ENCODE assay signal across 8 mouse cellular contexts in the genomic region with DNA sequence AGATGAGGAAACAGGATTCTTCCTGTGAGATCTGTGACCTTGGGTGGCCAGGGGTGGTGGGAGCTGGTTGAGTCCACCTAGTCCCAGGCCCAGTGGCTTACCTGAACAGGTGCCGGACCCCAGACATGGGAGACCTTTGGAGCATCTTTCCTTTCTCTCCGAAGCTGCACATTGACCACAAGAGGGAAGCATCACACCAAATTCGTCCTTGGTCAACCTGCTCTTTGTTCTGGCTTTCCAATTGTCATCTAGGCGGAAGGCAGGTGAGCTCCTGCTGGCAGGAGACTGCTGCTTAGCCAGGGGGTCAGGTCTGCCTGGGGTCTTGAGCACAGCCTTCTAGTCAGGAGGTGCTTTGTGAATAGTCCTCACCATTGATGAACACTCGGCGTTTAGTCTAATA.
DNase-seq lines count a peak whose midpoint lies in the region; ATAC-seq and TF ChIP-seq lines count a peak whose summit lies in the region.

No protein-coding gene starts in this region.

- DNase-seq in gastrocnemius, adult 2 months, result no peak
- no peak for DNase-seq in gastrocnemius, postnatal 10 days
- peak; percentile 9 for DNase-seq in ovary, postnatal 14 days (ENCODE audit: low spot score)
- DNase-seq in ovary, postnatal 36 days (ENCODE audit: low spot score), result no peak
- peak; percentile 57 for DNase-seq in retina, postnatal 1 day
- no peak for DNase-seq in frontal cortex, postnatal 10 days (ENCODE audit: low spot score in 2 of 2)
- no peak for DNase-seq in thymus, adult 2 months

- 50% methylated on average over 6 of the region's 6 CpGs for WGBS in hindbrain, embryonic 15.5 days
- WGBS in thymus, adult 2 months, result 64% methylated on average over 6 of the region's 6 CpGs

- ATAC-seq in hindbrain, embryonic 15.5 days (ENCODE audit: low FRiP score, low read depth), result peak; percentile 71

- no peak overlapping the region for H3K9ac ChIP-seq in hindbrain, embryonic 15.5 days

- intact Hi-C loops in gastrocnemius, adult 2 months (cut with DNase I), result no loop called here

- no peak overlapping the region for H3K4me3 ChIP-seq in gastrocnemius, adult 2 months
- no peak overlapping the region for H3K4me3 ChIP-seq in hindbrain, embryonic 15.5 days
- H3K4me3 ChIP-seq in thymus, adult 2 months (ENCODE audit: control insufficient read depth, insufficient read depth, low read length), result no peak overlapping the region

- no peaks in the 10 kb centered on the region for H3K36me3 ChIP-seq in hindbrain, embryonic 15.5 days
- no peaks in the 10 kb centered on the region for H3K36me3 ChIP-seq in thymus, adult 2 months (ENCODE audit: control insufficient read depth, insufficient read depth, low read length)

- peaks cover 8% of the 10 kb centered on the region for H3K4me1 ChIP-seq in hindbrain, embryonic 15.5 days (replicated peaks)
- H3K4me1 ChIP-seq in thymus, adult 2 months (replicated peaks; ENCODE audit: control insufficient read depth, insufficient read depth, low read length), result no peaks in the 10 kb centered on the region

- TF ChIP-seq CTCF in gastrocnemius, adult 2 months (IDR thresholded peaks at IDR 0.05), result peak; percentile 32
- TF ChIP-seq CTCF in thymus, adult 2 months (IDR thresholded peaks at IDR 0.05; ENCODE audit: borderline replicate concordance, control insufficient read depth, extremely low read depth, insufficient read depth, low read length, poor library complexity), result no peak

- TF ChIP-seq POLR2A in thymus, adult 2 months (IDR thresholded peaks at IDR 0.05; ENCODE audit: control insufficient read depth, extremely low read depth, insufficient read depth, low read length, poor library complexity), result no peak

- no peak overlapping the region for H3K27ac ChIP-seq in gastrocnemius, adult 2 months
- no peak overlapping the region for H3K27ac ChIP-seq in hindbrain, embryonic 15.5 days (replicated peaks)
- no peak overlapping the region for H3K27ac ChIP-seq in thymus, adult 2 months (ENCODE audit: control insufficient read depth, insufficient read depth, low read length)

- no peaks in the 10 kb centered on the region for H3K9me3 ChIP-seq in hindbrain, embryonic 15.5 days

- no peak overlapping the region for H3K4me2 ChIP-seq in hindbrain, embryonic 15.5 days

- no peaks in the 10 kb centered on the region for H3K27me3 ChIP-seq in hindbrain, embryonic 15.5 days
- H3K27me3 ChIP-seq in thymus, adult 2 months (ENCODE audit: control insufficient read depth, insufficient read depth, low read length), result no peaks in the 10 kb centered on the region

Comparison
In these comparisons a context has a peak if more than half of its experiments do, and no peak if none do; other contexts are left out.
1. DNase-seq: peak in ovary, postnatal 14 days (single experiment) and retina, postnatal 1 day (single experiment); none in gastrocnemius, adult 2 months (single experiment), gastrocnemius, postnatal 10 days (single experiment), ovary, postnatal 36 days (single experiment), frontal cortex, postnatal 10 days (0 of 2) and thymus, adult 2 months (single experiment).